Mouse (Mus musculus) heart, postnatal 0 days (tissue): ENCODE data around the gene D430042O09Rik. TPM values are rescaled to one million over a fixed set of nuclear protein-coding genes. Genes with fewer than 3 reads are reported as not detected.

ENCODE experiments used
- ATAC-seq: fragments of 200-750 bp; cut with Nextera tagmentation; 2 replicates; pipeline ENCODE4 v1.8.0; 2017; ENCODE audit warnings: low read depth, moderate number of reproducible peaks, moderate library complexity; ENCODE audit not compliant: insufficient read depth
- DNase-seq: peaks from one replicate; pipeline ENCODE4 v3.0.0-alpha.2; 2016; ENCODE audit warnings: low spot score
- H3K27ac ChIP-seq: fragments of 300-500 bp; sonication (generic); 2 replicates; pipeline ENCODE4 v1.5.1; 2014; ENCODE audit warnings: low read depth, mild to moderate bottlenecking
- H3K27me3 ChIP-seq: fragments of 300-500 bp; sonication (generic); 2 replicates; pipeline ENCODE4 v1.6.1; 2014; ENCODE audit warnings: low read length, mixed read lengths; ENCODE audit not compliant: control insufficient read depth, insufficient read depth
- H3K36me3 ChIP-seq: fragments of 300-500 bp; sonication (generic); replicated peaks from 2 replicates; pipeline ENCODE4 v1.6.1; 2014; ENCODE audit warnings: low read length, mixed read lengths; ENCODE audit not compliant: control insufficient read depth, insufficient read depth
- H3K4me1 ChIP-seq: fragments of 300-500 bp; sonication (generic); 2 replicates; pipeline ENCODE4 v1.6.1; 2014; ENCODE audit warnings: antibody characterized with exemption; ENCODE audit not compliant: control insufficient read depth, insufficient read depth
- H3K4me2 ChIP-seq: fragments of 300-500 bp; sonication (generic); 2 replicates; pipeline ENCODE4 v1.6.1; 2014; ENCODE audit warnings: low read depth, mild to moderate bottlenecking, low read length, moderate library complexity
- H3K4me3 ChIP-seq: fragments of 300-500 bp; sonication (generic); 2 replicates; pipeline ENCODE4 v1.5.1; 2014; ENCODE audit warnings: low read depth, low read length
- H3K9ac ChIP-seq: fragments of 300-500 bp; sonication (generic); replicated peaks from 2 replicates; pipeline ENCODE4 v1.6.1; 2014; ENCODE audit warnings: low read depth, low read length, mixed read lengths
- H3K9me3 ChIP-seq: fragments of 300-500 bp; sonication (generic); replicated peaks from 2 replicates; pipeline ENCODE4 v1.6.1; 2016; ENCODE audit warnings: low read length; ENCODE audit not compliant: control insufficient read depth
- CTCF ChIP-seq: IDR thresholded peaks from 2 replicates; pipeline ENCODE4 v1.5.1; 2016; ENCODE audit warnings: antibody characterized with exemption, control low read depth, low read depth
- EP300 ChIP-seq: IDR thresholded peaks from 2 replicates; pipeline ENCODE4 v1.6.1; 2016; ENCODE audit warnings: antibody characterized with exemption, low read depth
- WGBS: fragments of 180-500 bp; shearing (Covaris S2); extraction: QIAGEN DNeasy Blood & Tissue Kit; methylation state at CpG from one replicate; pipeline ENCODE4 v1.1.7; 2014; 5-methylcytosine and 5-hydroxymethylcytosine counted together
- polyA plus RNA-seq: library from polyadenylated mRNA; unstranded; fragments of >200 nt; fragmentation: Nextera tagmentation; extraction: Ambion mirVana; gene quantifications from 2 replicates; pipeline ENCODE4 v1.2.1, GENCODE M21; 2015
- total RNA-seq: library from RNA; depleted of rRNA; stranded (reverse); fragments of >200 nt; gene quantifications from 2 replicates; pipeline ENCODE4 v1.2.3, GENCODE M21; 2014; ENCODE audit warnings: low replicate concordance

The D430042O09Rik gene
- total and polyA plus RNA-seq, 2 experiments from 2014 or later = 4.5 to 23.9 TPM

DNA sequence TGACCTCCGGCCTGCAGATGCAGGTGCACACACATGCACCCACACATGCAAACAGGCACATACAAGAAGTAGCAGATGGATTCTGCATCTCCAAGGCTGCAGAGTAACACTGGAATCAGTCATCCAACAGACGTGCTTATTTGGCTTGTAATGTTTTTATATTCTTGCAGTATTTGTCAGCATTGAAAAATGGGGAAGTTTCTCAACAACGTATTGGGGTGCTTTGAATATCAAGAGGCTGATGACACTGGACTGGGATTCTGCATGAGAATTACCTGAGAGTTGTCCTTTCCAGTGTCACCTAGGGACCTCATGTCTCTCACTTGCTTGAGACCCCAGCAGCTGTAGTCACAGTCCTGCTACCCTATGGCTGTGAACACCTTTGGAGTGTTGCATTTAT lies 7.1 kb downstream of the D430042O09Rik start:
- no peaks in the 10 kb centered on the region for H3K36me3 ChIP-seq
- no peak for DNase-seq
- no peaks in the 10 kb centered on the region for H3K9me3 ChIP-seq
- peaks cover 36% of the 10 kb centered on the region for H3K4me1 ChIP-seq
- TF ChIP-seq CTCF = no peak
- no peak for TF ChIP-seq EP300
- no peak overlapping the region for H3K9ac ChIP-seq
- no peak overlapping the region for H3K4me3 ChIP-seq
- no peak overlapping the region for H3K27ac ChIP-seq
- 63% methylated on average over 3 of the region's 3 CpGs for WGBS
- no peaks in the 10 kb centered on the region for H3K27me3 ChIP-seq
- no peak for ATAC-seq
- H3K4me2 ChIP-seq = no peak overlapping the region

GRCm38 (mm10) chr7:125716724-125717123 lies 9.0 kb downstream of the D430042O09Rik start:
- H3K4me1 ChIP-seq = peaks cover 47% of the 10 kb centered on the region
- TF ChIP-seq CTCF (no peak), EP300 (no peak)
- 11% methylated on average over 2 of the region's 2 CpGs for WGBS
- DNase-seq (peak; percentile 79), ATAC-seq (peak; percentile 77)
- no peak overlapping the region for H3K4me2 ChIP-seq
- H3K27ac ChIP-seq = peak overlapping the region; percentile 74
- H3K36me3 ChIP-seq = no peaks in the 10 kb centered on the region
- no peak overlapping the region for H3K4me3 ChIP-seq
- H3K27me3 ChIP-seq = no peaks in the 10 kb centered on the region
- no peaks in the 10 kb centered on the region for H3K9me3 ChIP-seq
- no peak overlapping the region for H3K9ac ChIP-seq

- Histone ChIP-seq H3K4me3 (no peak overlapping the region), H3K9me3 (no peaks in the 10 kb centered on the region), H3K4me1 (peaks cover 47% of the 10 kb centered on the region), H3K4me2 (no peak overlapping the region), H3K27me3 (no peaks in the 10 kb centered on the region), H3K36me3 (no peaks in the 10 kb centered on the region), H3K9ac (no peak overlapping the region), H3K27ac (peak overlapping the region; percentile 74; the same call in 1 of the 2 replicates)
- no peak for TF ChIP-seq EP300
- TF ChIP-seq CTCF = no peak
- DNase-seq (no peak), ATAC-seq (no peak)
These were observed 9.9 kb downstream of the D430042O09Rik start for GRCm38 (mm10) chr7:125717612-125718011.

DNA sequence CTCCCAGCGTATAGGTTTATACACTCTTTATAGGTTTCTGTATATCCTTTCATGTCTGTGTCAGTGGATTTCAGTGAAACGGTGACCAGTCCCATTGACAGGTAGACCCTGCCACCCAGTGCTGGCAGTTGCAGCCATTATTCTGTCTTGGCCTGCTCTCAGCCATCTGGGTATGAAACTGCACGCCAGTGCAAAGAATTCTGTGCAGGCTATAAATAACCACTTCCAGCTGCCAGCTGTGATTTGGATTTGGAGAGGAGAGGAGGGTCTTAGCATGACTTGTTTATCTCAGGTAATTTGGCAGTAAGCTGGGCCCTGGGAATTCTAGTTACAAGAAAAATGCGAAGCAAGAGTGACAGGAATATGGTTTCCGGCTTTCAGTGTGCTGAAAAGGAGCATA lies 12.7 kb downstream of the D430042O09Rik start:
- Histone ChIP-seq H3K4me3 (no peak overlapping the region), H3K4me2 (no peak overlapping the region), H3K9ac (no peak overlapping the region), H3K36me3 (no peaks in the 10 kb centered on the region), H3K27ac (peak overlapping the region; percentile 72), H3K27me3 (no peaks in the 10 kb centered on the region), H3K9me3 (no peaks in the 10 kb centered on the region), H3K4me1 (peaks cover 39% of the 10 kb centered on the region)
- DNase-seq (peak; percentile 74), ATAC-seq (peak; percentile 67)
- TF ChIP-seq EP300 = no peak
- peak; percentile 27; the same call in 1 of the 2 replicates for TF ChIP-seq CTCF
- 27% methylated on average over 5 of the region's 5 CpGs for WGBS

GRCm38 (mm10) chr7:125721033-125721432 lies 13.3 kb downstream of the D430042O09Rik start:
- Histone ChIP-seq H3K27me3 (no peaks in the 10 kb centered on the region), H3K9me3 (no peaks in the 10 kb centered on the region), H3K9ac (no peak overlapping the region), H3K4me2 (no peak overlapping the region), H3K4me1 (peaks cover 36% of the 10 kb centered on the region), H3K4me3 (no peak overlapping the region), H3K36me3 (no peaks in the 10 kb centered on the region), H3K27ac (peak overlapping the region; percentile 72)
- 46% methylated on average over 4 of the region's 4 CpGs for whole genome bisulfite sequencing
- DNase-seq (no peak), ATAC-seq (0 out of 2 replicates have a peak, but pooled peaks have one; percentile 24)
- TF ChIP-seq EP300 = no peak
- TF ChIP-seq CTCF = no peak

DNA sequence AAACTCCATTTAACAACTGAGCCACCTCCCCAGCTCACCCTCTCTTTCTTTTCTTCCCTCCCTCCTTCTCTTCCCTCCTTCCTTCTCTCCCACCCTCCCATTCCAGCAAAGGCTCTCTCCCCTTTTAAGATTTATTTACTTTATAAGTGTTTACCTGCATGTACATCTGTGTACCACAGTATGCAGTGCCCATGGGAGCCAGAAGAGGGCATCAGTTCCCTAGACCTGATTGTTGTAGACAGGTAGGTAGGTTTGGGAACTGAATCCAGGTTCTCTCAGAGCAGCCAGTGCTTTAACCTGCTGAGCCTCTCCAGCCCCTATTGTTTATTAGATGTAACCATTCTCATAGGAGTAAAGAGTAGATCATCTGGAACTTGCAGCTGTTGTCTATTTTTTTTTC lies 14.4 kb downstream of the D430042O09Rik start:
- Histone ChIP-seq H3K27ac (no peak overlapping the region), H3K4me1 (peaks cover 26% of the 10 kb centered on the region), H3K9ac (no peak overlapping the region), H3K4me2 (no peak overlapping the region), H3K36me3 (no peaks in the 10 kb centered on the region), H3K4me3 (no peak overlapping the region), H3K9me3 (no peaks in the 10 kb centered on the region), H3K27me3 (no peaks in the 10 kb centered on the region)
- DNase-seq = no peak
- no peak for ATAC-seq
- TF ChIP-seq CTCF = peak; percentile 38; the same call in 1 of the 2 replicates
- TF ChIP-seq EP300 = no peak
